Mouse (Mus musculus) neural tube, embryonic 12.5 days (tissue): ENCODE measurements around the gene Chpf2. TPM values are rescaled to one million over a fixed set of nuclear protein-coding genes. Genes with fewer than 3 reads are reported as not detected.
A peak's percentile ranks its signal among the peaks of the same experiment; 100 is the strongest.

ENCODE experiments used
- ATAC-seq: fragments of 200-750 bp; cut with Nextera tagmentation; 2 replicates; pipeline ENCODE4 v1.8.0; 2017; ENCODE audit warnings: low read depth, mild to moderate bottlenecking, moderate TSS enrichment, moderate library complexity; ENCODE audit not compliant: low FRiP score
- H3K27ac ChIP-seq: fragments of 300-500 bp; sonication (generic); 2 replicates; pipeline ENCODE4 v1.5.1; 2016
- H3K27me3 ChIP-seq: fragments of 300-500 bp; sonication (generic); replicated peaks from 2 replicates; pipeline ENCODE4 v1.6.1; 2016; ENCODE audit warnings: mild to moderate bottlenecking
- H3K36me3 ChIP-seq: fragments of 300-500 bp; sonication (generic); 2 replicates; pipeline ENCODE4 v1.6.1; 2016; ENCODE audit warnings: mild to moderate bottlenecking
- H3K4me1 ChIP-seq: fragments of 300-500 bp; sonication (generic); 2 replicates; pipeline ENCODE4 v1.6.1; 2016
- H3K4me2 ChIP-seq: fragments of 300-500 bp; sonication (generic); replicated peaks from 2 replicates; pipeline ENCODE4 v1.6.1; 2016; ENCODE audit warnings: mild to moderate bottlenecking
- H3K4me3 ChIP-seq: fragments of 300-500 bp; sonication (generic); 2 replicates; pipeline ENCODE4 v1.5.1; 2016
- H3K9ac ChIP-seq: fragments of 300-500 bp; sonication (generic); 2 replicates; pipeline ENCODE4 v1.6.1; 2016; ENCODE audit warnings: mild to moderate bottlenecking
- H3K9me3 ChIP-seq: fragments of 300-500 bp; sonication (generic); 2 replicates; pipeline ENCODE4 v1.6.1; 2016; ENCODE audit warnings: mild to moderate bottlenecking
- WGBS: fragments of 180-500 bp; shearing (Covaris S2); methylation state at CpG from one replicate; pipeline ENCODE4 v1.1.7; 2016; 5-methylcytosine and 5-hydroxymethylcytosine counted together
- polyA plus RNA-seq: library from polyadenylated mRNA; unstranded; fragments of >200 nt; fragmentation: Nextera tagmentation; extraction: Ambion mirVana; gene quantifications from 2 replicates; pipeline ENCODE4 v1.2.1, GENCODE M21; 2016

Gene Chpf2
- polyA plus RNA-seq, 1 experiment from 2014 or later: 21.6 TPM

DNA sequence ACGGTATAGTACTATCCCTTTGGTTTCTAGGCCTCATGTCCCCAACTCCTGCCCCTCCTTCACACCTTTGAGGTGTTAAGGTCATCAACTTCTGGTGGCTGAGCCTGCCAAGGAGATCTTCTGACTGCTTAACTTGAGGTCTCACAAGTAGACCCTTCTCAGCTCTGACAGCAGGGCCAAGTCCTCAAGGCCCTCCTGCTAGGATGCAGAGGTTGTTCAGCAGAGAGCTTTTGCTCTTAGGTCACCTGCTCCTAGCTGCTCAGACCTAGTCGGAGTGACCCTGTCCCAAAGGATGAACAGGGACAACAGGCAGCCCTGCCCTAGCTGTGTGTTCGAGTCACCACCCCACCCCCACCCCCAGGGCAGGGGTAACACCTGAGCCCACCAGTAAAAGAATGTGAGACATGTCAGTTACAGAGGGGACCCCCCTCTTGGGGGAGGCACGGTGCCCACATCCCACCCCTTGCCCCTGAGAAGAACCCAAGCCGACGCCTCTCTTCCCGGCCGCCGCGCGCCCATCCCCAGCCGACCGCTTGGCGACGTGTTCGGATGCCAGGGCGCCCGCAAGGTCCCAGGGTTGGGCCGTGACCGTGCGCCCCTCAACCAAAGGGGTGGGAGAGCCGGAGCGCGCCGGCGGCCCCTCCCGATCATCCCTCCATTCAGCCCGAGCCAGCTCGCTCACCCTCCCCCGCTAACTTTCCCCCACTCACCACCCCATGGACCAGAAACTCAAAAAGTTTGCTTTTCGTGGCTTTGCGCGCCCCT lies 14.7 kb downstream of the Chpf2 start:
- H3K27ac ChIP-seq: peak overlapping the region; percentile 93
- H3K9me3 ChIP-seq: no peaks in the 10 kb centered on the region
- peak overlapping the region; percentile 59 for H3K4me3 ChIP-seq
- WGBS: 2% methylated on average over 33 of the region's 33 CpGs
- 0 out of 2 replicates have a peak, but pooled peaks cover 6% of the 10 kb centered on the region for H3K27me3 ChIP-seq
- peak overlapping the region; percentile 93 for H3K4me2 ChIP-seq
- H3K4me1 ChIP-seq: peaks cover 86% of the 10 kb centered on the region
- ATAC-seq: no peak
- no peaks in the 10 kb centered on the region for H3K36me3 ChIP-seq
- peak overlapping the region; percentile 83 for H3K9ac ChIP-seq

- H3K4me1 ChIP-seq: peaks cover 86% of the 10 kb centered on the region
Measured at GRCm38 (mm10) chr5:24601911-24602750, 15.6 kb downstream of the Chpf2 start.

DNA sequence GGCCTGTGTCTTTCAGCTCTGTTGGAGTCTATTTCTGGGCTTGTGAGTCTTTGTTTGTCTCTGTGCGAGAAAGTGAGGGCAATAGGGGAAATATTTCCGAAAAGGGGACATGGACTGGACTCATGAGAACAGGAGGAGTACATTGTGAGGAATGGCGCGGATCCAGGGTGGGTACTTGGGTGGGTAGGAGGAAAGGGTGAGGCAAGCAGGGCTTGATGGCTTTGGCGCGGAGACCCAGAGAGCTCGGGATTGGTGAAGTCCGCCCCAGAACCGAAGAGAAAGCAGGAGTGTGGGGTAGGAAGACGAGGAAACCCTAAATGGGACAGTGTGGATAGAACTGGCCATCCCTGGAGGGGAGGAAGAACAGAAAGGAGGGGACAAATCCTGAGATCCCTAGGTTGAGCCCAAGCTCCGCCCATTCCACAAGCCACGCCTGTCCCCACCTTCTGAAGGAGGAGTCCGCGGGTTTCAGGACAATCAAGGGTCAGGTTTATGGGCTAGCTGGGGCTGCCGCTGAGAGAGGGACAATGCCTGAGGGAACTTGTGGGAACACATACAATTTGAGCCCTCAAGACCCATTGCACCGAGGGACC lies 16.3 kb downstream of the Chpf2 start:
- Histone ChIP-seq H3K9ac (peak overlapping the region; percentile 83), H3K27me3 (0 out of 2 replicates have a peak, but pooled peaks cover 6% of the 10 kb centered on the region), H3K27ac (peak overlapping the region; percentile 93), H3K4me2 (peak overlapping the region; percentile 93), H3K9me3 (no peaks in the 10 kb centered on the region), H3K4me3 (peak overlapping the region; percentile 59), H3K36me3 (no peaks in the 10 kb centered on the region), H3K4me1 (peaks cover 86% of the 10 kb centered on the region)
- 2% methylated on average over 16 of the region's 16 CpGs for WGBS
- ATAC-seq: peak; percentile 17; the same call in 1 of the 2 replicates

More at GRCm38 (mm10) chr5:24601911-24602750, 15.6 kb downstream of the Chpf2 start:
- Histone ChIP-seq H3K4me2 (peak overlapping the region; percentile 93), H3K4me3 (peak overlapping the region; percentile 59), H3K9ac (peak overlapping the region; percentile 83), H3K27ac (peak overlapping the region; percentile 93), H3K27me3 (0 out of 2 replicates have a peak, but pooled peaks cover 6% of the 10 kb centered on the region), H3K9me3 (no peaks in the 10 kb centered on the region), H3K36me3 (no peaks in the 10 kb centered on the region)
- ATAC-seq: peak; percentile 13; the same call in 1 of the 2 replicates
- WGBS: under 1% methylated on average over 73 of the region's 73 CpGs

DNA sequence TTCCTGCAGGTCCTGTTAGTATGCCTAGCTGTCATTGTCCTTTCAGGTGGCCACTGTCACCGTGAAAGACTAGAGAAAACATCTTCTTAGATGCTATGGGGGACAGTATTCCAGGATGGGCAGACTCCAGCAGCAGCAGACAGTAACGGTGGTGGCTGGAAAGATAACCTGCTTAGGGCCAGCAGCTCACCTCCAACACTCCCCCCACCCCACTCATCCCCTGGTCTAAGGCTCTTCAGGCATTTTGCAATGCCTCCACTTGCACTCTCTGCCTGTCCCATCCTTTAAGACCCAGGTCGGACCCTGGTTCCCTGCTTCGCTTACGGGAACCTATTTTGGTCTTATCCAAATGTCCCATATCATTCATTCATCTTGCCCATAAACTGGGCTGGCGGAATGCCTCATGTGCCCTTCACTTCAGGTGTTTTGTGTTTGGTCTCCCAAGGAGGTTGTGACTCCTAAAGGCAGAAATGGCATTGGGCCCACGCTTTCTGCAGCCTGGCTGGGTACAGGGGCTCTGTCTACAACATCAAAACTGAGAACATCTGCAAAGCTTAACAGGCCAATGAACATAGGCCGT lies 17.0 kb downstream of the Chpf2 start:
- 0 out of 2 replicates have a peak, but pooled peaks cover 6% of the 10 kb centered on the region for H3K27me3 ChIP-seq
- no peaks in the 10 kb centered on the region for H3K9me3 ChIP-seq
- ATAC-seq: no peak
- peak overlapping the region; percentile 93 for H3K27ac ChIP-seq
- peak overlapping the region; percentile 93 for H3K4me2 ChIP-seq
- WGBS: 52% methylated on average over 8 of the region's 8 CpGs
- peaks cover 79% of the 10 kb centered on the region for H3K4me1 ChIP-seq
- no peak overlapping the region for H3K4me3 ChIP-seq
- no peaks in the 10 kb centered on the region for H3K36me3 ChIP-seq
- H3K9ac ChIP-seq: peak overlapping the region; percentile 22; the same call in 1 of the 2 replicates

- 16% methylated on average over 12 of the region's 12 CpGs for WGBS
Measured at GRCm38 (mm10) chr5:24604080-24604655, 17.6 kb downstream of the Chpf2 start.

DNA sequence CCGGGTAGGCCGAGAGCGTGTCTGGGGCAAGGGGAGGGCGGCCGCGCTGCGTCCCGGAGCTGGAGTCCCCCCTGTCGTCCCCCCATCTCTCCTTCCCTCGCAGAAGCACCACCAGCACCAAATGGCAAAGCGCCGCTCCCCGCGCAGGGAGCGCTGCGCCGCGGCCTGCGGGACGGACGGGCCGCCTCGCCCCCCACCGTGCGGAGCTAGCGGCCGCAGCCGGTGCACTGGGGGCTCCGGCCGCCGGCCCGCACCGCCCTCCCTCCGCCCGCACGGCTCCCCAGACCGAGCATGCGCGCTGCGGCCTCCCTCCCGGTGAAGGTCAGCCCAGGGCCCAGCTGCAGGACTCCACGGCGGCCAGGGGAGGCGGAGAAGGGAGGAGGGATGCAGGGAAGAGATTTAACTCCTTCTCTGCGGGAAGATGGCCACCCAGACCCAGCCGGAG lies 18.1 kb downstream of the Chpf2 start:
- Histone ChIP-seq H3K4me2 (peak overlapping the region; percentile 93), H3K9ac (peak overlapping the region; percentile 74), H3K4me3 (peak overlapping the region; percentile 49), H3K36me3 (no peaks in the 10 kb centered on the region), H3K27ac (peak overlapping the region; percentile 93), H3K27me3 (0 out of 2 replicates have a peak, but pooled peaks cover 6% of the 10 kb centered on the region), H3K9me3 (no peaks in the 10 kb centered on the region), H3K4me1 (peaks cover 68% of the 10 kb centered on the region)
- under 1% methylated on average over 45 of the region's 46 CpGs for WGBS
- peak; percentile 66 for ATAC-seq

More at GRCm38 (mm10) chr5:24604080-24604655, 17.6 kb downstream of the Chpf2 start:
- Histone ChIP-seq H3K9me3 (no peaks in the 10 kb centered on the region), H3K27me3 (0 out of 2 replicates have a peak, but pooled peaks cover 6% of the 10 kb centered on the region), H3K4me3 (peak overlapping the region; percentile 49), H3K4me2 (peak overlapping the region; percentile 93), H3K36me3 (no peaks in the 10 kb centered on the region), H3K4me1 (peaks cover 73% of the 10 kb centered on the region), H3K27ac (peak overlapping the region; percentile 93), H3K9ac (peak overlapping the region; percentile 74)
- ATAC-seq: no peak

GRCm38 (mm10) chr5:24605321-24605979 lies 18.9 kb downstream of the Chpf2 start:
- peak overlapping the region; percentile 49 for H3K4me3 ChIP-seq
- H3K36me3 ChIP-seq: no peaks in the 10 kb centered on the region
- H3K27me3 ChIP-seq: 0 out of 2 replicates have a peak, but pooled peaks cover 2% of the 10 kb centered on the region
- H3K4me1 ChIP-seq: peaks cover 65% of the 10 kb centered on the region
- ATAC-seq: no peak
- H3K4me2 ChIP-seq: peak overlapping the region; percentile 93
- H3K9ac ChIP-seq: peak overlapping the region; percentile 74
- WGBS: 6% methylated on average over 6 of the region's 6 CpGs
- peak overlapping the region; percentile 93 for H3K27ac ChIP-seq
- H3K9me3 ChIP-seq: no peaks in the 10 kb centered on the region

DNA sequence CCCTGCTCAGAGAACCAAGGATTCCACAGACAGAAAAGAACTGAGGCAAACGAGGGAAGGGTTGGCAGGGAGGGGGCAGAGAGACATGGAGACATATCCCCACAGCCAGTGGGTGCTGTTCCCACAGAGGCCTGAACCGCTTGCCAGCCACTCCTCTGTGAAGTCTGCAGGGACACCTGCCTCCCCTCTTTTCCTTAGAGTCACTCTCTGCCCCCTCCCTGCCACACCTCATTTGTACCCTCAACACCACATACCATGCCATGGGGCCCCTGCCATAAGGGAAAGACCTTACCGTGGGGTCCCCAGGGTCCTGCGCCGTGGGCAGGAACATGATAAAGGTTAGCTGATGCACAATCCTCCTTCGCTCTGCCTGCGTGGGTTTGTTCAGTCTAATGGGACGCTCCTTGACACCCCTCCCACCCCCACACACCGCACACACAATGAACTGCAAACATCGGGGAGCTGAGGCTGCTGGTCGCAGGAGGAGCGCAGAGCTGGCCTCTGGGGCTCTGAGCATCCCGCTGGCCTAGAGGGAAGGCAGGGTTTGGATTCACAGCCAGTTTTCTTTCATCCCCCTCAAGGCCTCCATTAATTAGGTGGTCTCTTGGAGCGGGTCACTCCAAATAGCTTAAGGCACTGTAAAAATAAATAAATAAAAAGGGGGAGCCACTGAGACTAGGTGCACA lies 19.6 kb downstream of the Chpf2 start:
- peaks cover 58% of the 10 kb centered on the region for H3K4me1 ChIP-seq
- H3K9ac ChIP-seq: peak overlapping the region; percentile 74
- peak overlapping the region; percentile 49; the same call in 1 of the 2 replicates for H3K4me3 ChIP-seq
- ATAC-seq: no peak
- peak overlapping the region; percentile 93 for H3K4me2 ChIP-seq
- 11% methylated on average over 14 of the region's 14 CpGs for WGBS
- no peaks in the 10 kb centered on the region for H3K27me3 ChIP-seq
- no peaks in the 10 kb centered on the region for H3K9me3 ChIP-seq
- H3K27ac ChIP-seq: peak overlapping the region; percentile 93
- H3K36me3 ChIP-seq: no peaks in the 10 kb centered on the region

DNA sequence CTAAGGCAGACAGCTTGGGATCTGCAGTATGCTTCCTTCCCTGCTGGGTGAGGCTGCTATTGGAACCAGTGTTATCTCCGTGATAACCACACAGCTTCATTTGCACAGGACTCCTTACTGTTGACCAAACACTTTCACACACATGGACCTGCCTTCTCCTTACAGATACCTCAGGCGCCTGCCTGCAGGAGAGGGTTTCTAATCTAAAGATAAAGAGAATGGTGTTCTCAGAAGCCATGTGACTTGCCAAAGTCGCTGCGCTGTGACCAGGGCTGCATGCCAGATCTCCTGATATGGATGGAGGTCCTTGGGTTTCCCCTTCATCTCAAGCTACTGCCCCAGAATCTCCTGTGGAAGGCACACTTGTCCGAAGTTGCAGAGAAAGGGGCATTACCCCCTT lies 22.8 kb downstream of the Chpf2 start:
- Histone ChIP-seq H3K4me3 (no peak overlapping the region), H3K4me1 (peaks cover 38% of the 10 kb centered on the region), H3K27ac (no peak overlapping the region), H3K27me3 (no peaks in the 10 kb centered on the region), H3K9me3 (no peaks in the 10 kb centered on the region), H3K36me3 (no peaks in the 10 kb centered on the region), H3K9ac (no peak overlapping the region), H3K4me2 (no peak overlapping the region)
- no peak for ATAC-seq
- 55% methylated on average over 5 of the region's 5 CpGs for WGBS
